Mouse (Mus musculus) cortical plate, adult 2 months (tissue): ENCODE data around the gene Hadh. TPM values are rescaled to one million over a fixed set of nuclear protein-coding genes. Genes with fewer than 3 reads are reported as not detected.

ENCODE experiments used
- H3K27ac ChIP-seq: fragments of 200-500 bp; 2 replicates; pipeline ENCODE4 v1.5.1; 2012; ENCODE audit warnings: low read length, control low read depth, inconsistent platforms; ENCODE audit not compliant: insufficient read depth
- H3K4me1 ChIP-seq: fragments of 200-500 bp; 2 replicates; pipeline ENCODE4 v1.6.1; 2011; ENCODE audit warnings: low read length; ENCODE audit not compliant: control insufficient read depth, insufficient read depth
- H3K4me3 ChIP-seq: fragments of 200-500 bp; 2 replicates; pipeline ENCODE4 v1.5.1; 2011; ENCODE audit warnings: mild to moderate bottlenecking, low read length, control low read depth; ENCODE audit not compliant: insufficient read depth
- CTCF ChIP-seq: fragments of 200-500 bp; IDR thresholded peaks from 2 replicates; pipeline ENCODE4 v1.5.1; 2011; ENCODE audit warnings: mild to moderate bottlenecking, control low read depth, low read length; ENCODE audit not compliant: insufficient read depth; ENCODE audit errors: extremely low read depth
- POLR2A ChIP-seq: fragments of 200-500 bp; IDR thresholded peaks from 2 replicates; pipeline ENCODE4 v1.6.1; 2011; ENCODE audit warnings: mild to moderate bottlenecking, low read length, control low read depth; ENCODE audit not compliant: insufficient read depth; ENCODE audit errors: extremely low read depth
- polyA plus RNA-seq: library from polyadenylated mRNA; depleted of rRNA; stranded (reverse); fragments of >200 nt; gene quantifications from 2 replicates; pipeline ENCODE4 v1.2.3, GENCODE M21; 2012

Gene Hadh
- polyA plus RNA-seq, 1 experiment, result 46.0 TPM

- TF ChIP-seq POLR2A, result no peak
- TF ChIP-seq CTCF, result peak; percentile 92
- H3K27ac ChIP-seq, result no peak overlapping the region
- H3K4me3 ChIP-seq, result no peak overlapping the region
- H3K4me1 ChIP-seq, result no peaks in the 10 kb centered on the region
Observed at GRCm38 (mm10) chr3:131237785-131238633, 33.9 kb downstream of the Hadh start.

DNA sequence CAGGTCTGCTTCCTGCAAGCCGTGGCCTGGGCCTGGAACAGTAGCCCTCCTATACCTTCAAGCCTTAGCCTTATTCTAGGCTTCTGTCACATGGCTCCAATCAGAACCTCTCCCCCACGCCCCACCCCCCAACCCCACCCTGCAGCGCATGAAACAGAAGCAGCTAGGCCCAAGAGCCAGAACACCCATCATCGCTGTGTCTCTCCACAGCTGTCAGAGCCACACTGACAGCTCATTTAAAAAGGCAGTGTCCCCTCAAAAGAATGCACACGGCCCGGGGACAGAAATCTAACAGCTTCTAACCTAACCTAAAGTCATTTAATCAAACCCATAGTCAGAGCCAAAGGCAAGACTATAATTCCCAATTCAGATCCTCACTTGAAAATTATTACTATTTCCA lies 34.8 kb downstream of the Hadh start:
- no peaks in the 10 kb centered on the region for H3K4me1 ChIP-seq
- TF ChIP-seq POLR2A, result no peak
- no peak for TF ChIP-seq CTCF
- no peak overlapping the region for H3K4me3 ChIP-seq
- no peak overlapping the region for H3K27ac ChIP-seq

DNA sequence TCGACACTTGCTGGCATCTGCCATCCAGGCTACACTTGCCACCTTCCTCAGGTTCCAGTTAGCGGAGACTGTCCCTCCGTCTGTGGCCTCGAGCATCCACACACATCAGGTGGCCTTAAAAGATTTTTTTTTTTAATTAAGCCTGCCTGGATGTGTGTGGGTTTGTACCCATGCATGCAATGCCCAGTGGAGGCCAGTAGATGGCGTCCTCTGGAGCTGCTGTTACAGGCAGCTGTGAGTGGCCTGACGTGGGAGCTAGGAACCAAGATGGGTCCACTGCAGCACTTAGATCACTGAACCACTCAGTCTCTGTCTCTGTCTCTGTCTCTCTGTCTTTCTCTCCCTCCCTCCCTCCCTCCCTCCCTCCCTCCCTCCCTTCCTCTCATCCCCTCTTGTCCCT lies 43.8 kb downstream of the Hadh start:
- Histone ChIP-seq H3K4me1 (no peaks in the 10 kb centered on the region), H3K4me3 (no peak overlapping the region), H3K27ac (no peak overlapping the region)
- TF ChIP-seq CTCF (peak; percentile 19; the same call in 1 of the 2 replicates), POLR2A (no peak)

GRCm38 (mm10) chr3:131218636-131219390 lies 53.1 kb downstream of the Hadh start:
- Histone ChIP-seq H3K27ac (no peak overlapping the region), H3K4me3 (no peak overlapping the region), H3K4me1 (no peaks in the 10 kb centered on the region)
- no peak for TF ChIP-seq POLR2A
- no peak for TF ChIP-seq CTCF

GRCm38 (mm10) chr3:131214841-131215240 lies 57.1 kb downstream of the Hadh start:
- TF ChIP-seq POLR2A (no peak), CTCF (peak; percentile 50)
- Histone ChIP-seq H3K27ac (no peak overlapping the region), H3K4me3 (no peak overlapping the region), H3K4me1 (no peaks in the 10 kb centered on the region)

- Histone ChIP-seq H3K4me1 (no peaks in the 10 kb centered on the region), H3K4me3 (no peak overlapping the region), H3K27ac (no peak overlapping the region)
- no peak for TF ChIP-seq POLR2A
- TF ChIP-seq CTCF, result no peak
Observed at GRCm38 (mm10) chr3:131214060-131214658, 57.7 kb downstream of the Hadh start.

DNA sequence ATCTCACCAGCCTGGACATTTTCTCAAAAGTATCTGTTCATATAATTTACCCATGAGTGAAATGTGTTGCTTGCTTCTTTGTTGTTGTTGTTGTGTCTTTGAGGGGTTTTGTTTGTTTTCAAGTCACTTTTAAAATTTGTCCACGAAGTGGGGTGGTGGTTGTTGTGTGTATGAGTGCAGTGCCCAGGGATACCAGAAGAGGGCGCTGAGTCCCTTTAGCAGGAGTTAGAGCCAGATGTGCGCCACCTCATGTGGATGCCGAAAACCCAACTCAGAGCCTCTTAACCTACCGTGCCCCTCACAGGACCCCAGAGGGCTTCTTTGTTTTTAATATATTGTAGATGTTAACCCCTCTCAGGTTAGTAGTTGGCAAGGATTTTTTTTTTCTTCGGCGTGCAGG lies 59.7 kb downstream of the Hadh start:
- H3K27ac ChIP-seq, result no peak overlapping the region
- H3K4me3 ChIP-seq, result no peak overlapping the region
- H3K4me1 ChIP-seq, result no peaks in the 10 kb centered on the region
- no peak for TF ChIP-seq POLR2A
- no peak for TF ChIP-seq CTCF

DNA sequence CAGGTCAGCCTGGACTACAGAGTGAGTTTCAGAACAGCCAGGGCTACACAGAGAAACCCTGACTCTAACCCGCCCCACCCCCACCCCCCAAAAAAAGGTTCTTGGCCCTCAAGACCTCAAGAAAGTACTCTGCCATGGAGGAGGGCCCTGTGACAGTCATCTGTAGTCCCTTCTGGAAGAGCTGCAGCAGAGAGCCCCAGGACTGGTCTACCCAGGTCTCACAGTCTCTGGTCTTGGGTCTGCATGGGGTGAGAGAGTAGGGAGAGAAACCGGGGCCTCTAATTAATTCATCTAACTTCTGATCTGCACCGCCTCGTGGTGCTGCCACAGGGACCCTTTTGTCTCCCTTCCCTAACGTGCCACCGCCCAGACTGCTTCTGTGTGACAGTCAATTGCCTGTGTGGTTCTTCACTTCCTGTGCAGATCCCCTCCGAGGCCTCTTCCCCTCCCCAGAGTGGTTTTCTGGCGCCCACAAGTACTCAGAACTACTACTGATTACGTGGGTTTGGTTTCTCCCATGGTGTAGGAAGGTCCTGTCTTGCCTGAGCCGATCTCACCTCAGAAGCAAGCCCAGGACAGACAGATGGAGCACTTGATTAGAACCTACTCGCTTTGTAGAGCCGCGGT lies 63.5 kb downstream of the Hadh start:
- TF ChIP-seq CTCF, result no peak
- TF ChIP-seq POLR2A, result no peak
- no peaks in the 10 kb centered on the region for H3K4me1 ChIP-seq
- H3K4me3 ChIP-seq, result no peak overlapping the region
- no peak overlapping the region for H3K27ac ChIP-seq

GRCm38 (mm10) chr3:131207846-131208245 lies 64.1 kb downstream of the Hadh start:
- H3K4me3 ChIP-seq, result no peak overlapping the region
- no peak overlapping the region for H3K27ac ChIP-seq
- TF ChIP-seq CTCF (no peak), POLR2A (no peak)
- no peaks in the 10 kb centered on the region for H3K4me1 ChIP-seq

GRCm38 (mm10) chr3:131202311-131202710 lies 69.6 kb downstream of the Hadh start:
- Histone ChIP-seq H3K4me1 (no peaks in the 10 kb centered on the region), H3K4me3 (no peak overlapping the region), H3K27ac (no peak overlapping the region)
- no peak for TF ChIP-seq CTCF
- no peak for TF ChIP-seq POLR2A
